Mouse (Mus musculus) hindbrain, embryonic 12.5 days (tissue): ENCODE measurements at regions not wholly inside any gene's neighbourhood (a gene's known extent, or its start where the extent isn't known, plus 50 kb on each side); places are given as distances from the start of the nearest gene placed in this dataset.

Experiments
- ATAC-seq: fragments of 200-750 bp; cut with Nextera tagmentation; 2 replicates; pipeline ENCODE4 v1.8.0; 2017; ENCODE audit warnings: moderate TSS enrichment; ENCODE audit not compliant: low FRiP score
- H3K27ac ChIP-seq: fragments of 300-500 bp; sonication (generic); 2 replicates; pipeline ENCODE4 v1.5.1; 2016; ENCODE audit warnings: mild to moderate bottlenecking
- H3K27me3 ChIP-seq: fragments of 300-500 bp; sonication (generic); 2 replicates; pipeline ENCODE4 v1.6.1; 2016; ENCODE audit warnings: mild to moderate bottlenecking
- H3K36me3 ChIP-seq: fragments of 300-500 bp; sonication (generic); 2 replicates; pipeline ENCODE4 v1.6.1; 2016; ENCODE audit warnings: mild to moderate bottlenecking
- H3K4me1 ChIP-seq: fragments of 300-500 bp; sonication (generic); 2 replicates; pipeline ENCODE4 v1.6.1; 2016
- H3K4me2 ChIP-seq: fragments of 300-500 bp; sonication (generic); replicated peaks from 2 replicates; pipeline ENCODE4 v1.6.1; 2016; ENCODE audit warnings: mild to moderate bottlenecking
- H3K4me3 ChIP-seq: fragments of 300-500 bp; sonication (generic); 2 replicates; pipeline ENCODE4 v1.5.1; 2016; ENCODE audit warnings: mild to moderate bottlenecking
- H3K9ac ChIP-seq: fragments of 300-500 bp; sonication (generic); 2 replicates; pipeline ENCODE4 v1.6.1; 2016; ENCODE audit warnings: mild to moderate bottlenecking, moderate library complexity
- H3K9me3 ChIP-seq: fragments of 300-500 bp; sonication (generic); replicated peaks from 2 replicates; pipeline ENCODE4 v1.6.1; 2016; ENCODE audit warnings: mild to moderate bottlenecking
- WGBS: fragments of 180-500 bp; shearing (Covaris S2); methylation state at CpG from one replicate; pipeline ENCODE4 v1.1.7; 2016; 5-methylcytosine and 5-hydroxymethylcytosine counted together

DNA sequence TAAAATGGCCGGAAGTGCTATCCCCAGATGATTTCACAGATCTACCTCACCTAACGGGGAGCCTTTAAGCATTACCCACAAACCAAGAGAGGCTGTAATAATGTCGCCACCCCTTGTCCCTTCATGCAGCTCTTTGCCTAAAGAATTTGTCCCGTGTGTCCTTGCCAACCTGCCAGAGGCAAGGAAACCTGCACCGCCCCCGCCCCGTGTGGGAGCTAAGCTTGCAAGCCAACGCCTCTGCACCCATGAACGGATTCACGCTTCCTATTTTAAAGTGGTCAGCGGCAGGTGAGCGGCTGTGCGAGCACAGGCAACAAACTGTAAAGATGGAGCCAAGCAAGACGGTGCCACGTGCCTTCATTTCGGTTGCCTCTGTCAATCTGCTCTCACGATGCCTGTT is 63.1 kb downstream of the Gm11011 start:
- Histone ChIP-seq H3K9me3 (no peaks in the 10 kb centered on the region), H3K27ac (no peak overlapping the region), H3K9ac (no peak overlapping the region), H3K4me3 (no peak overlapping the region), H3K4me2 (no peak overlapping the region), H3K27me3 (no peaks in the 10 kb centered on the region), H3K4me1 (0 out of 2 replicates have a peak, but pooled peaks cover 2% of the 10 kb centered on the region), H3K36me3 (no peaks in the 10 kb centered on the region)
- WGBS, result 85% methylated on average over 17 of the region's 17 CpGs
- ATAC-seq, result no peak

GRCm38 (mm10) chr2:169519941-169520340 is 67.6 kb downstream of the Gm11011 start:
- H3K4me2 ChIP-seq, result no peak overlapping the region
- no peaks in the 10 kb centered on the region for H3K9me3 ChIP-seq
- H3K9ac ChIP-seq, result no peak overlapping the region
- no peaks in the 10 kb centered on the region for H3K36me3 ChIP-seq
- no peak overlapping the region for H3K4me3 ChIP-seq
- 68% methylated on average over 9 of the region's 9 CpGs for WGBS
- no peak for ATAC-seq
- no peak overlapping the region for H3K27ac ChIP-seq
- no peaks in the 10 kb centered on the region for H3K27me3 ChIP-seq
- 0 out of 2 replicates have a peak, but pooled peaks cover 2% of the 10 kb centered on the region for H3K4me1 ChIP-seq

DNA sequence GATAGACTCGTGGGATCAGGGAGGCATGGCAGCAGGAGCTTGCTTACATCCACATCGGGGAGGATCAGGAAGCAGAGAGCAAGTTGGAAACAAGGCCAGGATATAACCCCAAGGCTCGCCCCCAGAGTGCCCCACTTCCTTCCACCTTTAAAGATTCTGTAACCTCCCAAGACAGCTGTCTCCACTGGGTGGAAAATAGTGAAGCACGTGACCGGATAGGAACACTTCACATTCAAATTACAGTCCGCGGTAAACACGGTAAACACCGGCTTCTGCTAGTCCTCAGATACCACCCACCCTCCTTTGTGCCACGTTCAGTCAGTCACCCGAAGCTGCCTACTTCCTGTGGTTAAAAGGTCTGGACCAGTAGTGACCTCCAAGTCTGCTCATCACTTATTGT is 72.2 kb downstream of the Gm11011 start:
- 72% methylated on average over 11 of the region's 11 CpGs for WGBS
- Histone ChIP-seq H3K27ac (no peak overlapping the region), H3K4me2 (no peak overlapping the region), H3K36me3 (no peaks in the 10 kb centered on the region), H3K9ac (no peak overlapping the region), H3K4me1 (no peaks in the 10 kb centered on the region), H3K9me3 (no peaks in the 10 kb centered on the region), H3K27me3 (0 out of 2 replicates have a peak, but pooled peaks cover under 1% of the 10 kb centered on the region), H3K4me3 (no peak overlapping the region)
- ATAC-seq, result no peak

- Histone ChIP-seq H3K9ac (no peak overlapping the region), H3K4me1 (no peaks in the 10 kb centered on the region), H3K4me2 (no peak overlapping the region), H3K27me3 (peaks cover 21% of the 10 kb centered on the region), H3K27ac (no peak overlapping the region), H3K36me3 (no peaks in the 10 kb centered on the region), H3K9me3 (no peaks in the 10 kb centered on the region), H3K4me3 (no peak overlapping the region)
- 89% methylated on average over 2 of the region's 2 CpGs for WGBS
- no peak for ATAC-seq
These were observed 76.8 kb downstream of the Gm11011 start for GRCm38 (mm10) chr2:169510741-169511140.

GRCm38 (mm10) chr2:169509406-169509805 is 78.1 kb downstream of the Gm11011 start:
- WGBS, result 86% methylated on average over 4 of the region's 4 CpGs
- H3K36me3 ChIP-seq, result no peaks in the 10 kb centered on the region
- no peak for ATAC-seq

GRCm38 (mm10) chr2:169504416-169505057 is 83.0 kb downstream of the Gm11011 start:
- Histone ChIP-seq H3K27ac (no peak overlapping the region), H3K4me2 (no peak overlapping the region), H3K9me3 (no peaks in the 10 kb centered on the region), H3K4me3 (no peak overlapping the region), H3K9ac (no peak overlapping the region), H3K4me1 (peaks cover 6% of the 10 kb centered on the region; the same call in 1 of the 2 replicates), H3K36me3 (no peaks in the 10 kb centered on the region), H3K27me3 (peaks cover 15% of the 10 kb centered on the region)
- no peak for ATAC-seq
- 50% methylated on average over 11 of the region's 11 CpGs for WGBS

More at GRCm38 (mm10) chr2:169509406-169509805, 78.1 kb downstream of the Gm11011 start:
- H3K27me3 ChIP-seq, result peaks cover 21% of the 10 kb centered on the region
- no peaks in the 10 kb centered on the region for H3K9me3 ChIP-seq
- H3K9ac ChIP-seq, result no peak overlapping the region
- H3K4me3 ChIP-seq, result no peak overlapping the region
- no peaks in the 10 kb centered on the region for H3K4me1 ChIP-seq
- no peak overlapping the region for H3K4me2 ChIP-seq
- H3K27ac ChIP-seq, result no peak overlapping the region

DNA sequence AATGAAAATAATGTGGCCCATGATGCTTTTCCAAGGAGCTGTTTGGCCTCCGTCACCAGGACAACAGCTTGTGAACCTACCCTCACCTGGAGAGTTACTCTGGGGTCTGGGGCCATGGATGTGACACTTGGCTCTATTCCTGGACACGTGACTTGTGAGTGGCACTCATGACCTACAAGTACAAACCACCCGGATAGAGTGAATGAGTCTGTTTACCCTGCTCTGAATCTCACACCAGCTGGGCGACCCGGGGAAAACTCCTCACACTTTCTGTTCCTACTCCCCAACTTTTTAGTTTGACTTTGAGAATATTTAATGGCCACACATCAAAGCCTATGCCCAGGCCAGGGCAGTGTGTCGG is 84.0 kb downstream of the Gm11011 start:
- peaks cover 12% of the 10 kb centered on the region for H3K27me3 ChIP-seq
- H3K4me2 ChIP-seq, result no peak overlapping the region
- H3K4me1 ChIP-seq, result peaks cover 6% of the 10 kb centered on the region; the same call in 1 of the 2 replicates
- no peaks in the 10 kb centered on the region for H3K9me3 ChIP-seq
- no peak overlapping the region for H3K4me3 ChIP-seq
- no peak for ATAC-seq
- H3K27ac ChIP-seq, result no peak overlapping the region
- no peaks in the 10 kb centered on the region for H3K36me3 ChIP-seq
- 87% methylated on average over 6 of the region's 6 CpGs for WGBS
- H3K9ac ChIP-seq, result no peak overlapping the region

- Histone ChIP-seq H3K9me3 (no peaks in the 10 kb centered on the region), H3K27me3 (peaks cover 7% of the 10 kb centered on the region), H3K4me2 (no peak overlapping the region), H3K4me1 (peaks cover 6% of the 10 kb centered on the region; the same call in 1 of the 2 replicates), H3K4me3 (no peak overlapping the region), H3K36me3 (no peaks in the 10 kb centered on the region), H3K27ac (no peak overlapping the region), H3K9ac (no peak overlapping the region)
- 68% methylated on average over 19 of the region's 19 CpGs for WGBS
- no peak for ATAC-seq
These were observed 84.6 kb downstream of the Gm11011 start for GRCm38 (mm10) chr2:169502717-169503597.

GRCm38 (mm10) chr2:169501736-169502340 is 85.7 kb downstream of the Gm11011 start:
- no peak for ATAC-seq
- peaks cover 2% of the 10 kb centered on the region; the same call in 1 of the 2 replicates for H3K27me3 ChIP-seq
- peaks cover 6% of the 10 kb centered on the region; the same call in 1 of the 2 replicates for H3K4me1 ChIP-seq
- H3K9ac ChIP-seq, result no peak overlapping the region
- H3K4me3 ChIP-seq, result no peak overlapping the region
- WGBS, result 62% methylated on average over 11 of the region's 11 CpGs
- H3K9me3 ChIP-seq, result no peaks in the 10 kb centered on the region
- no peak overlapping the region for H3K27ac ChIP-seq
- H3K4me2 ChIP-seq, result no peak overlapping the region
- no peaks in the 10 kb centered on the region for H3K36me3 ChIP-seq

- Histone ChIP-seq H3K27ac (no peak overlapping the region), H3K4me3 (no peak overlapping the region), H3K27me3 (no peaks in the 10 kb centered on the region), H3K4me2 (no peak overlapping the region), H3K9ac (no peak overlapping the region), H3K4me1 (0 out of 2 replicates have a peak, but pooled peaks cover 6% of the 10 kb centered on the region), H3K9me3 (no peaks in the 10 kb centered on the region), H3K36me3 (no peaks in the 10 kb centered on the region)
- 91% methylated on average over 10 of the region's 10 CpGs for WGBS
- no peak for ATAC-seq
These were observed 92.2 kb downstream of the Gm11011 start for GRCm38 (mm10) chr2:169495368-169495767.

DNA sequence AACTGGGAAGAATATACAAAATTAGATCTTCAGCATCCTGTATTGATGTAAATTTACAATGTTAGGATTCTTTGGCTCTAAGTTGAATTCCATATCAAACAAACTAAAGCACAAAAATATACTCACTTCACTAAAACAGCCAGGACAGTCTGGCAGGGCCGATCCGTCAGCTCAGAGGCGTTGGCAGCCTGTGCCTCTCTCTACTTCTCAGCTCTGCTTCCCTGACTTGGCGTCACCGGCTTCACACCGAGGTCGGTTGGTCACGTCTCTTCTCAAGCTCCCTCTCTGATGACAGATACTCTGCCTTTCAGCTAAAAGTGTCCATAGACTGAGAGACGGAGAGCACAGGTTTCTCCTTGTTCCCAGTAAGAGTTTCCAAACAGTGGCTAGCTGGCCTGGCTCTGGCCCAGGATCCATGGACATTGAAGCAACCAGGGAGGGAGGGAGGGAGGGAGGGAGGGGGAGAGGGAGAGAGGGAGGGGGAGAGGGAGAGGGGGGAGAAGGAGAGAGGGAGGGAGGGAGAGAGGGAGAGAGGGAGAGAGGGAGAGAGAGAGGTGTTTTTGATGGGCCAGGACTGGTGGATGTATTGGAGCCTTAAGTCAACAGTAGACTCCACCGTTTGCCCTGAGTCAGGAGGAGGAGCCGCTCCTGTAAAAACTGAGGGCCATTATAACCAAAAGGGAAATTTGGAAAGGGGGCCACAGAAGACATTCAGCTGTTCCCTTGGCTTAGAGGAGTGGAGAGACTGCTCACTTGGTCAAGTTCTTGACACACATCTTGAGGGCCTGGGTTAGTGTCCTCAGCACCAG is 92.8 kb downstream of the Gm11011 start:
- 79% methylated on average over 11 of the region's 11 CpGs for WGBS

More for the DNA sequence above, 92.8 kb downstream of the Gm11011 start:
- H3K4me1 ChIP-seq, result 0 out of 2 replicates have a peak, but pooled peaks cover 6% of the 10 kb centered on the region
- H3K27ac ChIP-seq, result no peak overlapping the region
- no peaks in the 10 kb centered on the region for H3K9me3 ChIP-seq
- H3K4me3 ChIP-seq, result no peak overlapping the region
- H3K36me3 ChIP-seq, result no peaks in the 10 kb centered on the region
- no peak overlapping the region for H3K9ac ChIP-seq
- H3K27me3 ChIP-seq, result no peaks in the 10 kb centered on the region
- H3K4me2 ChIP-seq, result no peak overlapping the region
- ATAC-seq, result no peak
